In the genomic region with DNA sequence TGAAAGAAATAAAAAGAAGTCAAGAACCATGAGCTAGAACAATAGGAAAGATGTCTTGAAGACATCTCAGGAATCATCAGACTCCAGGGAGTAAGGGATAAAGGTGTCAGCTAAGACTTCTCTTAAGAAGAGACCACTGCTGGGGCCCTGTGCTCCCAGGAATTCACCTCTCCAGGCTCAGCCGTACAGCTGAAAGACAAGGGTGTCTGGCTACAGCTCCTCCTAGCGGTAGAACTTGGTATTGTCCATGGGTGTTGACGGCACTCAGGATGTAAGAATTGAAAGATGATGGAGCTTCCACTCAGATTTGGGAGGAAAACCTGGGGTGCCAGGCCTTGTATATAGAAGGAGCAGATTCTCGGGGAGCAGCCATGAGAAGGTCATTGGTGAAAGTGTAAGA, we compare ENCODE assay signal across 10 mouse cellular contexts. TPM values are rescaled to one million over a fixed set of nuclear protein-coding genes. Genes with fewer than 3 reads are reported as not detected.
DNase-seq lines count a peak whose midpoint lies in the region; ATAC-seq and TF ChIP-seq lines count a peak whose summit lies in the region.
"Had no signal": no experiment of that assay in that cellular context is flagged by ENCODE, and none has a peak within 500 bp of the region (broad histone marks: within the 10 kb centered on the region; RNA-seq: fewer than 3 reads in every experiment).

No protein-coding gene starts in this region.

- WGBS in intestine, embryonic 14.5 days: 2% methylated on average over 4 of the region's 4 CpGs
- WGBS in intestine, embryonic 15.5 days: 1% methylated on average over 4 of the region's 4 CpGs
- 3% methylated on average over 4 of the region's 4 CpGs for WGBS in hindbrain, postnatal 0 days

- intact Hi-C loops in left cerebral cortex, postnatal 36 days (cut with DNase I): loop anchor here (5.0 kb wide), 1 partner anchor 66 kb away; no protein-coding TSS in a partner anchor

- 0 out of 2 replicates have a peak, but pooled peaks have one; percentile 47 for ATAC-seq in intestine, embryonic 14.5 days (replicated peaks; ENCODE audit: low FRiP score, low TSS enrichment, low read depth)
- no peak for ATAC-seq in intestine, embryonic 15.5 days
- ATAC-seq in hindbrain, postnatal 0 days: no peak

- H3K4me2 ChIP-seq in intestine, embryonic 14.5 days (ENCODE audit: low read length): no peak overlapping the region
- no peak overlapping the region for H3K4me2 ChIP-seq in intestine, embryonic 15.5 days (replicated peaks)
- no peak overlapping the region for H3K4me2 ChIP-seq in hindbrain, postnatal 0 days (ENCODE audit: low read depth, low read length)

- no peak overlapping the region for H3K4me3 ChIP-seq in intestine, embryonic 14.5 days (ENCODE audit: low read depth, low read length)
- no peak overlapping the region for H3K4me3 ChIP-seq in intestine, embryonic 15.5 days (replicated peaks)
- no peak overlapping the region for H3K4me3 ChIP-seq in hindbrain, postnatal 0 days (ENCODE audit: low read length)
- H3K4me3 ChIP-seq: erythroblast, embryonic 14.5 days; myocyte had no signal

- H3K36me3 ChIP-seq in intestine, embryonic 14.5 days (ENCODE audit: control insufficient read depth, insufficient read depth, low read length): no peaks in the 10 kb centered on the region
- no peaks in the 10 kb centered on the region for H3K36me3 ChIP-seq in intestine, embryonic 15.5 days
- no peaks in the 10 kb centered on the region for H3K36me3 ChIP-seq in hindbrain, postnatal 0 days (ENCODE audit: insufficient read depth, low read length)

- no peaks in the 10 kb centered on the region for H3K9me3 ChIP-seq in intestine, embryonic 14.5 days (ENCODE audit: control insufficient read depth, low read length)
- H3K9me3 ChIP-seq in intestine, embryonic 15.5 days: no peaks in the 10 kb centered on the region
- H3K9me3 ChIP-seq in hindbrain, postnatal 0 days (ENCODE audit: low read length): no peaks in the 10 kb centered on the region

- H3K4me1 ChIP-seq in intestine, embryonic 14.5 days (replicated peaks; ENCODE audit: control insufficient read depth, insufficient read depth, low read length): no peaks in the 10 kb centered on the region
- H3K4me1 ChIP-seq in intestine, embryonic 15.5 days (replicated peaks): no peaks in the 10 kb centered on the region
- no peaks in the 10 kb centered on the region for H3K4me1 ChIP-seq in hindbrain, postnatal 0 days (ENCODE audit: insufficient read depth, low read length)

- H3K27me3 ChIP-seq in intestine, embryonic 14.5 days (replicated peaks; ENCODE audit: control insufficient read depth, insufficient read depth, low read length): no peaks in the 10 kb centered on the region
- H3K27me3 ChIP-seq in intestine, embryonic 15.5 days (replicated peaks): no peaks in the 10 kb centered on the region
- H3K27me3 ChIP-seq in hindbrain, postnatal 0 days (ENCODE audit: insufficient read depth, low read length): no peaks in the 10 kb centered on the region

- peak; percentile 92 for DNase-seq in intestine, embryonic 14.5 days (ENCODE audit: low spot score)
- DNase-seq in adrenal gland, adult 18-20 months (ENCODE audit: low spot score in 2 of 2): peak; percentile 78 to 82
- peak; percentile 91 for DNase-seq in embryo, embryonic 10.5 days (ENCODE audit: low spot score)
- DNase-seq in hindbrain, postnatal 0 days (ENCODE audit: low spot score): peak; percentile 77
- DNase-seq in left cerebral cortex, postnatal 36 days (ENCODE audit: low spot score in 2 of 2): peak; percentile 35 to 64
- peak; percentile 62 for DNase-seq in ovary, postnatal 36 days (ENCODE audit: low spot score)
- peak; percentile 49 to 86 for DNase-seq in thymus, postnatal 10 days (ENCODE audit: low spot score in 2 of 2)

- peak; percentile 93 for TF ChIP-seq CTCF in hindbrain, postnatal 0 days (IDR thresholded peaks at IDR 0.05; ENCODE audit: low read depth)

- no peak overlapping the region for H3K27ac ChIP-seq in intestine, embryonic 14.5 days (ENCODE audit: low read depth)
- no peak overlapping the region for H3K27ac ChIP-seq in intestine, embryonic 15.5 days
- H3K27ac ChIP-seq in hindbrain, postnatal 0 days: no peak overlapping the region

- H3K9ac ChIP-seq in intestine, embryonic 14.5 days (ENCODE audit: low read length): no peak overlapping the region
- no peak overlapping the region for H3K9ac ChIP-seq in intestine, embryonic 15.5 days
- H3K9ac ChIP-seq in hindbrain, postnatal 0 days (replicated peaks; ENCODE audit: low read length): no peak overlapping the region

RNA-seq across cellular contexts. Expression of gene Sh2d2a, which starts 7.9 kb away (rescaled TPM):
- polyA plus RNA-seq in intestine, embryonic 14.5 days (2014; fragmentation: Nextera tagmentation; extraction: Ambion mirVana): 0.16 and 0.28 TPM in 2 replicates
- polyA plus RNA-seq in intestine, embryonic 15.5 days (2015; fragmentation: Nextera tagmentation; extraction: Ambion mirVana): 0.24 and 0.43 TPM in 2 replicates
- under 1 TPM; 0.33 to 0.80 TPM for total RNA-seq in adrenal gland, adult 18-20 months (2021)
- not detected in 2 replicates for total RNA-seq in hindbrain, postnatal 0 days (2014; rRNA removed)
- not detected in 2 replicates for polyA plus RNA-seq in hindbrain, postnatal 0 days (2015; fragmentation: Nextera tagmentation; extraction: Ambion mirVana)
- not detected for total RNA-seq in left cerebral cortex, postnatal 36 days (2021)
- polyA plus RNA-seq: myocyte had no signal

RNA-seq across cellular contexts. Expression of gene Pear1, which starts 14.5 kb away (rescaled TPM):
- 28.4 and 31.7 TPM in 2 replicates for polyA plus RNA-seq in intestine, embryonic 14.5 days (2014; fragmentation: Nextera tagmentation; extraction: Ambion mirVana)
- polyA plus RNA-seq in intestine, embryonic 15.5 days (2015; fragmentation: Nextera tagmentation; extraction: Ambion mirVana): 22.6 and 29.5 TPM in 2 replicates
- 10 to 100 TPM; 20.0 to 20.8 TPM for total RNA-seq in adrenal gland, adult 18-20 months (2021)
- 19.4 and 22.7 TPM in 2 replicates for total RNA-seq in hindbrain, postnatal 0 days (2014; rRNA removed)
- polyA plus RNA-seq in hindbrain, postnatal 0 days (2015; fragmentation: Nextera tagmentation; extraction: Ambion mirVana): 6.4 and 7.4 TPM in 2 replicates
- 1 to 10 TPM; 6.8 to 9.2 TPM for total RNA-seq in left cerebral cortex, postnatal 36 days (2021)

RNA-seq across cellular contexts. Expression of gene Insrr, which starts 41.9 kb away (rescaled TPM):
- polyA plus RNA-seq in intestine, embryonic 14.5 days (2014; fragmentation: Nextera tagmentation; extraction: Ambion mirVana): 0.32 and 0.72 TPM in 2 replicates
- 0.44 and 0.52 TPM in 2 replicates for polyA plus RNA-seq in intestine, embryonic 15.5 days (2015; fragmentation: Nextera tagmentation; extraction: Ambion mirVana)
- 1 to 10 TPM in 1 of 2 experiments, under 1 TPM in 1; 0.76 to 1.2 TPM for total RNA-seq in adrenal gland, adult 18-20 months (2021)
- total RNA-seq in hindbrain, postnatal 0 days (2014; rRNA removed): 0.78 and 0.90 TPM in 2 replicates
- polyA plus RNA-seq in hindbrain, postnatal 0 days (2015; fragmentation: Nextera tagmentation; extraction: Ambion mirVana): 0.33 and 0.44 TPM in 2 replicates
- total RNA-seq in left cerebral cortex, postnatal 36 days (2021): under 1 TPM; 0.39 to 0.77 TPM
- polyA plus RNA-seq: erythroblast, embryonic 14.5 days; myocyte had no signal

RNA-seq across cellular contexts. Expression of gene Ntrk1, which starts 43.7 kb away (rescaled TPM):
- 1.0 and 1.3 TPM in 2 replicates for polyA plus RNA-seq in intestine, embryonic 14.5 days (2014; fragmentation: Nextera tagmentation; extraction: Ambion mirVana)
- 2.5 and 3.2 TPM in 2 replicates for polyA plus RNA-seq in intestine, embryonic 15.5 days (2015; fragmentation: Nextera tagmentation; extraction: Ambion mirVana)
- 10 to 100 TPM in 1 of 2 experiments, 1 to 10 TPM in 1; 7.1 to 12.5 TPM for total RNA-seq in adrenal gland, adult 18-20 months (2021)
- 3.2 and 4.8 TPM in 2 replicates for total RNA-seq in hindbrain, postnatal 0 days (2014; rRNA removed)
- polyA plus RNA-seq in hindbrain, postnatal 0 days (2015; fragmentation: Nextera tagmentation; extraction: Ambion mirVana): 5.2 and 5.4 TPM in 2 replicates
- total RNA-seq in left cerebral cortex, postnatal 36 days (2021): under 1 TPM; 0.35 to 0.95 TPM
- polyA plus RNA-seq: erythroblast, embryonic 14.5 days; myocyte had no signal

RNA-seq across cellular contexts. Expression of gene Prcc, which starts 46.8 kb away (rescaled TPM):
- 14.3 and 14.7 TPM in 2 replicates for polyA plus RNA-seq in intestine, embryonic 14.5 days (2014; fragmentation: Nextera tagmentation; extraction: Ambion mirVana)
- 13.1 TPM in 2 replicates for polyA plus RNA-seq in intestine, embryonic 15.5 days (2015; fragmentation: Nextera tagmentation; extraction: Ambion mirVana)
- 10 to 100 TPM; 48.6 to 51.3 TPM for total RNA-seq in adrenal gland, adult 18-20 months (2021)
- total RNA-seq in hindbrain, postnatal 0 days (2014; rRNA removed): 93.8 and 97.8 TPM in 2 replicates
- polyA plus RNA-seq in hindbrain, postnatal 0 days (2015; fragmentation: Nextera tagmentation; extraction: Ambion mirVana): 20.8 and 20.9 TPM in 2 replicates
- 10 to 100 TPM; 59.8 to 63.6 TPM for total RNA-seq in left cerebral cortex, postnatal 36 days (2021)
